Mouse (Mus musculus) MEL (cell line): Measurements from ENCODE around the gene Wdr35. TPM values are rescaled to one million over a fixed set of nuclear protein-coding genes. Genes with fewer than 3 reads are reported as not detected.
A peak's percentile ranks its signal among the peaks of the same experiment; 100 is the strongest.

Source experiments
- DNase-seq: peaks from one replicate; pipeline ENCODE4 v3.0.0; 2011; ENCODE audit warnings: low read depth, low spot score
- H3K27ac ChIP-seq: 2 replicates; pipeline ENCODE4 v1.5.1; 2012; ENCODE audit warnings: low read depth, mild to moderate bottlenecking, control low read depth, low read length, moderate library complexity; ENCODE audit not compliant: control insufficient read depth
- H3K27me3 ChIP-seq, 2 experiments: fragments of 150-350 bp in 1 of 2; sonication (generic) in 1 of 2; 2 replicates each; pipeline ENCODE4 v1.6.1; 2012; ENCODE audit warnings: low read length in 2 of 2, mild to moderate bottlenecking in 2 of 2, improper control_type of control experiment in 1 of 2, moderate library complexity in 1 of 2; ENCODE audit not compliant: insufficient read depth in 2 of 2, control insufficient read depth in 1 of 2
- H3K36me3 ChIP-seq, 2 experiments: 2 replicates each; pipeline ENCODE4 v1.6.1; 2012 to 2014; ENCODE audit warnings: low read length in 2 of 2, improper control_type of control experiment in 1 of 2, inconsistent platforms in 1 of 2, mild to moderate bottlenecking in 1 of 2; ENCODE audit not compliant: insufficient read depth in 2 of 2, control insufficient read depth in 1 of 2
- H3K4me1 ChIP-seq, 2 experiments: fragments of 150-350 bp in 1 of 2; sonication (generic) in 1 of 2; 2 replicates each; pipeline ENCODE4 v1.6.1; 2012; ENCODE audit warnings: low read length in 2 of 2, improper control_type of control experiment in 1 of 2, mild to moderate bottlenecking in 1 of 2; ENCODE audit not compliant: insufficient read depth in 2 of 2, control insufficient read depth in 1 of 2
- H3K4me3 ChIP-seq, 2 experiments: fragments of 150-350 bp in 1 of 2; sonication (generic) in 1 of 2; 2 replicates each; pipeline ENCODE4 v1.5.1; 2012; ENCODE audit warnings: low read depth in 2 of 2, low read length in 2 of 2, mild to moderate bottlenecking in 2 of 2, moderate library complexity in 2 of 2, control low read depth in 1 of 2, improper control_type of control experiment in 1 of 2; ENCODE audit not compliant: control insufficient read depth in 1 of 2, insufficient read depth in 1 of 2
- H3K79me2 ChIP-seq: 2 replicates; pipeline ENCODE4 v1.6.1; 2012; ENCODE audit warnings: mild to moderate bottlenecking, low read length, moderate library complexity; ENCODE audit not compliant: control insufficient read depth, poor library complexity, insufficient read depth
- H3K9ac ChIP-seq: 2 replicates; pipeline ENCODE4 v1.6.1; 2012; ENCODE audit warnings: low read depth, mild to moderate bottlenecking, control low read depth, low read length, moderate library complexity; ENCODE audit not compliant: control insufficient read depth, poor library complexity, severe bottlenecking
- H3K9me3 ChIP-seq: fragments of 150-350 bp; sonication (generic); replicated peaks from 2 replicates; pipeline ENCODE4 v1.6.1; 2012; ENCODE audit warnings: mild to moderate bottlenecking, low read length, improper control_type of control experiment, moderate library complexity; ENCODE audit not compliant: insufficient read depth
- CHD1 ChIP-seq: IDR thresholded peaks from 2 replicates; pipeline ENCODE4 v1.6.1; 2012; ENCODE audit warnings: low read depth, mild to moderate bottlenecking, inconsistent platforms, low read length, improper control_type of control experiment
- ELF1 ChIP-seq: IDR thresholded peaks from 2 replicates; pipeline ENCODE4 v1.6.1; 2014; ENCODE audit warnings: low read depth, mild to moderate bottlenecking, inconsistent platforms, low read length, improper control_type of control experiment, moderate library complexity
- EP300 ChIP-seq, 2 experiments: IDR thresholded peaks; 2 replicates each; pipeline ENCODE4 v1.6.1; 2011; ENCODE audit warnings: improper control_type of control experiment in 2 of 2, low read length in 2 of 2, low read depth in 1 of 2, mild to moderate bottlenecking in 1 of 2
- ETS1 ChIP-seq: IDR thresholded peaks from 2 replicates; pipeline ENCODE4 v1.6.1; 2012; ENCODE audit warnings: low read depth, mild to moderate bottlenecking, inconsistent platforms, low read length, improper control_type of control experiment, moderate library complexity
- GABPA ChIP-seq: IDR thresholded peaks from 2 replicates; pipeline ENCODE4 v1.6.1; 2012; ENCODE audit warnings: low read depth, mild to moderate bottlenecking, inconsistent platforms, low read length, improper control_type of control experiment, moderate library complexity
- GATA1 ChIP-seq: IDR thresholded peaks from 2 replicates; pipeline ENCODE4 v1.6.1; 2011; ENCODE audit warnings: low read depth, low read length, improper control_type of control experiment
- HCFC1 ChIP-seq: IDR thresholded peaks from 2 replicates; pipeline ENCODE4 v1.6.1; 2012; ENCODE audit warnings: low read depth, mild to moderate bottlenecking, inconsistent platforms, low read length, improper control_type of control experiment, moderate library complexity
- MAFK ChIP-seq: IDR thresholded peaks from 2 replicates; pipeline ENCODE4 v1.6.1; 2011; ENCODE audit warnings: low read depth, mild to moderate bottlenecking, low read length, improper control_type of control experiment, borderline replicate concordance
- MAZ ChIP-seq: IDR thresholded peaks from 2 replicates; pipeline ENCODE4 v1.6.1; 2012; ENCODE audit warnings: low read depth, mild to moderate bottlenecking, inconsistent platforms, low read length, improper control_type of control experiment
- MEF2A ChIP-seq: IDR thresholded peaks from 2 replicates; pipeline ENCODE4 v1.6.1; 2014; ENCODE audit warnings: low read depth, mild to moderate bottlenecking, inconsistent platforms, low read length, improper control_type of control experiment; ENCODE audit not compliant: poor library complexity, insufficient replicate concordance, severe bottlenecking; ENCODE audit errors: extremely low read depth
- MXI1 ChIP-seq: IDR thresholded peaks from 2 replicates; pipeline ENCODE4 v1.6.1; 2011; ENCODE audit warnings: mild to moderate bottlenecking, low read depth, low read length, improper control_type of control experiment
- NELFE ChIP-seq: IDR thresholded peaks from 2 replicates; pipeline ENCODE4 v1.6.1; 2011; ENCODE audit warnings: low read depth, low read length, improper control_type of control experiment
- NRF1 ChIP-seq: IDR thresholded peaks from 2 replicates; pipeline ENCODE4 v1.6.1; 2014; ENCODE audit warnings: low read depth, mild to moderate bottlenecking, inconsistent platforms, low read length, improper control_type of control experiment, moderate library complexity; ENCODE audit not compliant: poor library complexity, insufficient read depth, severe bottlenecking
- POLR2A ChIP-seq, 2 experiments: IDR thresholded peaks; 2 replicates each; pipeline ENCODE4 v1.6.1; 2011 to 2012; ENCODE audit warnings: low read length in 2 of 2, mild to moderate bottlenecking in 2 of 2, control low read depth in 1 of 2, improper control_type of control experiment in 1 of 2, low read depth in 1 of 2, moderate library complexity in 1 of 2; ENCODE audit not compliant: control insufficient read depth in 1 of 2, insufficient read depth in 1 of 2, poor library complexity in 1 of 2
- POLR2AphosphoS5 ChIP-seq: IDR thresholded peaks from 2 replicates; pipeline ENCODE4 v1.6.1; 2012; ENCODE audit warnings: low read depth, borderline replicate concordance, mild to moderate bottlenecking, inconsistent platforms, low read length, moderate library complexity, mixed read lengths
- RAD21 ChIP-seq: IDR thresholded peaks from 2 replicates; pipeline ENCODE4 v1.6.1; 2011; ENCODE audit warnings: mild to moderate bottlenecking, low read depth, low read length, improper control_type of control experiment
- RCOR1 ChIP-seq: IDR thresholded peaks from 2 replicates; pipeline ENCODE4 v1.6.1; 2012; ENCODE audit warnings: low read depth, mild to moderate bottlenecking, inconsistent platforms, low read length, improper control_type of control experiment
- SIN3A ChIP-seq: IDR thresholded peaks from 2 replicates; pipeline ENCODE4 v1.6.1; 2012; ENCODE audit warnings: low read length, improper control_type of control experiment, inconsistent platforms
- TAL1 ChIP-seq: IDR thresholded peaks from 2 replicates; pipeline ENCODE4 v1.6.1; 2012; ENCODE audit warnings: mild to moderate bottlenecking, inconsistent platforms, low read length, moderate library complexity, mixed read lengths
- TCF12 ChIP-seq: IDR thresholded peaks from 2 replicates; pipeline ENCODE4 v1.6.1; 2014; ENCODE audit warnings: low read depth, mild to moderate bottlenecking, inconsistent platforms, low read length, improper control_type of control experiment, moderate library complexity
- USF1 ChIP-seq: IDR thresholded peaks from 2 replicates; pipeline ENCODE4 v1.6.1; 2014; ENCODE audit warnings: low read depth, mild to moderate bottlenecking, inconsistent platforms, low read length, improper control_type of control experiment, moderate library complexity
- ZC3H11A ChIP-seq: IDR thresholded peaks from 2 replicates; pipeline ENCODE4 v1.6.1; 2012; ENCODE audit warnings: low read depth, mild to moderate bottlenecking, inconsistent platforms, low read length, improper control_type of control experiment
- ZKSCAN1 ChIP-seq: IDR thresholded peaks from 2 replicates; pipeline ENCODE4 v1.6.1; 2012; ENCODE audit warnings: low read depth, mild to moderate bottlenecking, inconsistent platforms, low read length, improper control_type of control experiment, moderate library complexity
- ZMIZ1 ChIP-seq: IDR thresholded peaks from 2 replicates; pipeline ENCODE4 v1.6.1; 2012; ENCODE audit warnings: low read depth, mild to moderate bottlenecking, inconsistent platforms, low read length, improper control_type of control experiment, moderate library complexity
- ZNF384 ChIP-seq: IDR thresholded peaks from 2 replicates; pipeline ENCODE4 v1.6.1; 2012; ENCODE audit warnings: low read depth, mild to moderate bottlenecking, inconsistent platforms, low read length, improper control_type of control experiment
- polyA plus RNA-seq, 2 experiments: library from polyadenylated mRNA; stranded (reverse) in 1 of 2; unstranded in 1 of 2; fragments of >175 nt in 1 of 2; fragments of >200 nt in 1 of 2; gene quantifications; 2 replicates each; pipeline versions ENCODE4 v1.2.1 to v1.2.4; 2012; ENCODE audit warnings: low replicate concordance in 2 of 2, low read depth in 1 of 2; ENCODE audit not compliant: insufficient read length in 2 of 2, insufficient read depth in 1 of 2, missing spikeins in 1 of 2
- total RNA-seq: library from RNA; depleted of rRNA; stranded (reverse); fragments of 300-350 nt; gene quantifications from 2 replicates; pipeline ENCODE4 v1.2.3, GENCODE M21; 2012

Gene Wdr35
- total and polyA plus RNA-seq, 3 experiments, result 5.7 to 5.9 TPM; not detected in 1

DNA sequence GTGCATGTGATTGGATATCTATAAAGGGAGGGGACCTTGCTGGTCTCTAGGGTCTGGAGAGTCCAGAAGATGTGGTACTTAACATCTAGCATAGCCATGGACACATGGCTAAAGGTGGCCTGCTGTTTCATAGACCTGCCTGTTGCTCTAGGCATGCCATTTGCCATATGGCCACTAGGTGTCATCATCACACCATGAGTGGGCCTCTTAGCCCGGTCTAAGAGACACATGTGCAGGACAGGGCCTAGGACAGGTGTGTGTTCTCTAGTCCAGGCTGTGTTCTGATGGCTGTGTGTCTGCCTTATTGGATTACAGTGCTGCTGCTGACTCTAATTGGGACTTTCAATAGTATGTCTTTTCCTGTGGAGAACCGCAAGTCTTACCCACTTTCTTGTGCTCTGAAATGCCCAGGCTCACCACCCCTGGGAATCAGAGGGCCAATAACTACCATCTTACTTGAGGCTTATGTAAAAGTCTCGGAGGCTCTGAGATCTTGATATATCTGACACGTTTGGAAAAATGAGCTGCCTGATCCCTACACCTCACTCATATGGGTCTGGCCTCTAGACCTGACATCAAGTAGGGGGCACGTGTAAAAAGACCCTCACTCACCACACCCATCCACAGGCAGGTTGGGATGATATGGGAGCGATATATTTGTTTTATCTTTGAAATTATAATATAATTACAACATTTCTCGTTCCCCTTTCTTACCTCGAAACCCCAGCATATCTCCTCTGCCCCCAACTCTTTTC lies 78.6 kb downstream of the Wdr35 start (continued):
- TF ChIP-seq TCF12 (no peak), USF1 (no peak), MXI1 (no peak), EP300 (IDR thresholded peaks at IDR 0.05; ENCODE audit: low read depth in 1 of 2, low read length in 2 of 2) (no peak), NRF1 (no peak), SIN3A (no peak), ETS1 (no peak), RAD21 (peak; percentile 96)

DNA sequence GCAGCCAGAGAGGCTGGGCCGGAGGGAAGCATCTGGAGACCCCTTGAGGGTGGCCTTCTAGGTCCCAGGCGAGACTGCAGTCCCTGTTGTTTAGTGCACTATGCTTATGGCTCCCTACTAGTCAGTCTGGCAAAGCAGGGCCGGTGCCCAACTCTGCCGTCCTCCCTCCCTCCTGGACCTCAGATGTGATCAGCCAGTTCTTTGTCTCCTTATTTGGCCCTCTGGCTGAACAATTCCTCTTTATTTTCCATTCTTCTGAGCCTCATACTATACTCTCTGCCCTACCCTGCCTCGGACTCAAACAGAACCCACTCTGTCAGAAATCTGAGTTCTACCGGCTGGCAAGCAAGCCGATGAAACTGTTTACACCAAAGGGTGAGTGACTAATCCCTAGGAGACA lies 79.7 kb downstream of the Wdr35 start:
- peaks cover 0 to under 1% of the 10 kb centered on the region in 2 experiments; a peak in 2 of 4 replicates for H3K27me3 ChIP-seq
- no peaks in the 10 kb centered on the region for H3K4me1 ChIP-seq
- H3K9me3 ChIP-seq, result no peaks in the 10 kb centered on the region
- no peak overlapping the region for H3K4me3 ChIP-seq
- no peak for DNase-seq
- no peaks in the 10 kb centered on the region for H3K79me2 ChIP-seq
- H3K36me3 ChIP-seq, result no peaks in the 10 kb centered on the region
- no peak overlapping the region for H3K9ac ChIP-seq
- no peak for TF ChIP-seq USF1
- no peak for TF ChIP-seq GABPA
- TF ChIP-seq MEF2A, result no peak
- TF ChIP-seq ELF1, result no peak
- TF ChIP-seq POLR2A (IDR thresholded peaks at IDR 0.05; ENCODE audit: control insufficient read depth in 1 of 2, insufficient read depth in 1 of 2, low read depth in 1 of 2, low read length in 2 of 2, poor library complexity in 1 of 2), result no peak
- TF ChIP-seq ZC3H11A, result no peak
- no peak for TF ChIP-seq MAZ
- TF ChIP-seq TCF12, result no peak
- TF ChIP-seq, all 39 proteins: peak for 0
- H3K27ac ChIP-seq, result no peak overlapping the region

DNA sequence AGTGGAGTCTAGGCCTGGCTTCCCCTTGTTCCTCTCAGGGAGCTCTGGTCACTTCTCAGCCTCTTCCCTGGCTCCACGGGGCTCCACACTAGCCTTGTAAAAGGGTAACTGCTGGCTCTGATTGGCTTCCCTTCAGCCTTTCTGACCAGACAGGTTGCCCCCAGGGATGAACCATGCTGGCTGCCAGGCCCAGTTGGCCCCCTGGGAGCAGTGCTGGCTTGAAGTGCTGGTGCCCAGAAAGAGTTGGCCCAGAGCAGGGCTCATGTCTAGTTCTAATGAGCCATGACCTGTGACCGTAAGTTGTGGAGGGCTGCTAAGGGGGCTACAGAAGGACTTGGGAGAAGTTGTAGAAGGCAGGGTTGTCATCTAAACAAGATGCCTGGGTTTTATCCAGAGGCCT lies 80.3 kb downstream of the Wdr35 start:
- no peak for TF ChIP-seq CHD1
- no peak for TF ChIP-seq HCFC1
- no peak for TF ChIP-seq ZNF384
- TF ChIP-seq ZMIZ1, result no peak
- TF ChIP-seq RCOR1, result no peak
- TF ChIP-seq ZKSCAN1, result no peak
- no peak for TF ChIP-seq NELFE
- no peak for TF ChIP-seq GATA1
- no peak for TF ChIP-seq MAFK
- TF ChIP-seq ELF1, result no peak
- no peak for TF ChIP-seq MEF2A
- no peak for TF ChIP-seq ZC3H11A
- TF ChIP-seq TAL1, result no peak
- TF ChIP-seq MAZ, result no peak
- TF ChIP-seq NRF1, result no peak
- no peak for TF ChIP-seq POLR2AphosphoS5
- no peak overlapping the region for H3K27ac ChIP-seq
- H3K36me3 ChIP-seq, result no peaks in the 10 kb centered on the region
- H3K9me3 ChIP-seq, result no peaks in the 10 kb centered on the region
- H3K9ac ChIP-seq, result no peak overlapping the region
- DNase-seq, result no peak
- no peak overlapping the region for H3K4me3 ChIP-seq
- no peaks in the 10 kb centered on the region for H3K4me1 ChIP-seq
- no peaks in the 10 kb centered on the region for H3K79me2 ChIP-seq
- H3K27me3 ChIP-seq, result peaks cover 0 to 1% of the 10 kb centered on the region in 2 experiments; a peak in 2 of 4 replicates
